Mouse (Mus musculus) CH12.LX (cell line): ENCODE data around the gene Pcdh9.

Source experiments
- BHLHE40 ChIP-seq: IDR thresholded peaks from 2 replicates; pipeline ENCODE4 v1.6.1; 2011; ENCODE audit warnings: mild to moderate bottlenecking, low read depth, low read length, improper control_type of control experiment
- MAFK ChIP-seq: IDR thresholded peaks from 2 replicates; pipeline ENCODE4 v1.6.1; 2011; ENCODE audit warnings: low read length, improper control_type of control experiment; ENCODE audit not compliant: insufficient replicate concordance
- POLR2A ChIP-seq: IDR thresholded peaks from 2 replicates; pipeline ENCODE4 v1.6.1; 2011; ENCODE audit warnings: low read depth, mild to moderate bottlenecking, improper control_type of control experiment, low read length
- ZNF384 ChIP-seq: IDR thresholded peaks from 2 replicates; pipeline ENCODE4 v1.6.1; 2012; ENCODE audit warnings: low read depth, low read length, improper control_type of control experiment, inconsistent platforms

- no peak for TF ChIP-seq POLR2A
- no peak for TF ChIP-seq ZNF384
- TF ChIP-seq BHLHE40, result no peak
- no peak for TF ChIP-seq MAFK
Measured at GRCm38 (mm10) chr14:93832511-93832910, 58.0 kb downstream of the Pcdh9 start.
